Mouse (Mus musculus) heart, adult 2 months (tissue): ENCODE measurements around the gene Cacna1d. TPM values are rescaled to one million over a fixed set of nuclear protein-coding genes. Genes with fewer than 3 reads are reported as not detected.
A peak's percentile ranks its signal among the peaks of the same experiment; 100 is the strongest.

Source experiments
- DNase-seq, 2 experiments: peaks; one replicate each; pipeline ENCODE4 v3.0.0; 2021
- H3K27ac ChIP-seq: fragments of 200-600 bp; 2 replicates; pipeline ENCODE4 v1.8.1; 2022
- H3K27me3 ChIP-seq: fragments of 200-500 bp; 2 replicates; pipeline ENCODE4 v1.6.1; 2012; ENCODE audit warnings: mild to moderate bottlenecking, low read length, inconsistent platforms, mixed read lengths; ENCODE audit not compliant: control insufficient read depth, insufficient read depth
- H3K36me3 ChIP-seq: fragments of 200-500 bp; 2 replicates; pipeline ENCODE4 v1.6.1; 2012; ENCODE audit warnings: low read length, inconsistent platforms; ENCODE audit not compliant: control insufficient read depth, insufficient read depth
- H3K4me1 ChIP-seq: fragments of 200-500 bp; 2 replicates; pipeline ENCODE4 v1.6.1; 2011; ENCODE audit warnings: low read length; ENCODE audit not compliant: control insufficient read depth, insufficient read depth
- H3K4me3 ChIP-seq: fragments of 200-600 bp; 2 replicates; pipeline ENCODE4 v1.8.1; 2022
- H3K79me2 ChIP-seq: fragments of 200-500 bp; replicated peaks from 2 replicates; pipeline ENCODE4 v1.6.1; 2012; ENCODE audit warnings: mild to moderate bottlenecking, inconsistent platforms, low read length, moderate library complexity, mixed read lengths; ENCODE audit not compliant: control insufficient read depth, insufficient read depth
- H3K9ac ChIP-seq: fragments of 200-500 bp; 2 replicates; pipeline ENCODE4 v1.6.1; 2012; ENCODE audit warnings: low read depth, mild to moderate bottlenecking, control low read depth, inconsistent platforms, low read length, mixed read lengths
- CTCF ChIP-seq: fragments of 200-600 bp; IDR thresholded peaks from 2 replicates; pipeline ENCODE4 v1.8.1; 2022; ENCODE audit warnings: antibody characterized with exemption, mild to moderate bottlenecking, moderate library complexity
- EP300 ChIP-seq: fragments of 200-500 bp; IDR thresholded peaks from 2 replicates; pipeline ENCODE4 v1.6.1; 2011; ENCODE audit warnings: low read depth, low read length, control low read depth; ENCODE audit not compliant: insufficient read depth
- POLR2A ChIP-seq: fragments of 200-500 bp; IDR thresholded peaks from 2 replicates; pipeline ENCODE4 v1.6.1; 2011; ENCODE audit warnings: mild to moderate bottlenecking, low read depth, low read length, control low read depth; ENCODE audit not compliant: insufficient read depth
- WGBS: fragments of 180-500 bp; shearing (Covaris S2); methylation state at CpG from one replicate; pipeline ENCODE4 v1.1.7; 2018; 5-methylcytosine and 5-hydroxymethylcytosine counted together
- intact Hi-C: fragments of 180-260 bp; cut with DNase I; formaldehyde crosslinking; loops from one replicate; pipeline ENCODE4 v1.15.1; 2025
- polyA plus RNA-seq: library from polyadenylated mRNA; depleted of rRNA; stranded (reverse); fragments of >200 nt; gene quantifications from 2 replicates; pipeline ENCODE4 v1.2.3, GENCODE M21; 2012
- total RNA-seq, 2 experiments: library from RNA; stranded (reverse); gene quantifications; 2 replicates each; pipeline ENCODE4 v1.2.3; 2021

Cacna1d gene
- total and polyA plus RNA-seq, 3 experiments = 1.3 to 3.0 (median 2.1) TPM

- Histone ChIP-seq H3K4me3 (no peak overlapping the region), H3K4me1 (no peaks in the 10 kb centered on the region), H3K27ac (no peak overlapping the region), H3K9ac (no peak overlapping the region), H3K27me3 (no peaks in the 10 kb centered on the region), H3K79me2 (no peaks in the 10 kb centered on the region), H3K36me3 (no peaks in the 10 kb centered on the region)
- TF ChIP-seq CTCF (no peak), POLR2A (no peak), EP300 (no peak)
- no peak for DNase-seq
- intact Hi-C loops = no loop called here
- 29% methylated on average over 7 of the region's 7 CpGs for WGBS
These were observed 466.9 kb downstream of the Cacna1d start for GRCm38 (mm10) chr14:30024387-30024786.

GRCm38 (mm10) chr14:30022471-30022870 is 468.8 kb downstream of the Cacna1d start:
- Histone ChIP-seq H3K27me3 (no peaks in the 10 kb centered on the region), H3K27ac (no peak overlapping the region), H3K4me1 (no peaks in the 10 kb centered on the region), H3K4me3 (no peak overlapping the region), H3K79me2 (no peaks in the 10 kb centered on the region), H3K36me3 (no peaks in the 10 kb centered on the region), H3K9ac (no peak overlapping the region)
- WGBS = 89% methylated on average over 6 of the region's 6 CpGs
- DNase-seq = no peak
- intact Hi-C loops = no loop called here
- TF ChIP-seq CTCF (no peak), POLR2A (no peak), EP300 (no peak)

GRCm38 (mm10) chr14:30019792-30020575 is 471.3 kb downstream of the Cacna1d start:
- intact Hi-C loops = no loop called here
- no peaks in the 10 kb centered on the region for H3K79me2 ChIP-seq
- H3K36me3 ChIP-seq = no peaks in the 10 kb centered on the region
- H3K27ac ChIP-seq = no peak overlapping the region
- H3K27me3 ChIP-seq = no peaks in the 10 kb centered on the region
- no peak overlapping the region for H3K9ac ChIP-seq
- WGBS = 76% methylated on average over 9 of the region's 9 CpGs
- TF ChIP-seq EP300 (no peak), POLR2A (no peak), CTCF (no peak)
- no peaks in the 10 kb centered on the region for H3K4me1 ChIP-seq
- no peak for DNase-seq
- H3K4me3 ChIP-seq = no peak overlapping the region

GRCm38 (mm10) chr14:30019375-30019774 is 471.9 kb downstream of the Cacna1d start:
- TF ChIP-seq CTCF (no peak), POLR2A (no peak), EP300 (no peak)
- Histone ChIP-seq H3K4me3 (no peak overlapping the region), H3K4me1 (no peaks in the 10 kb centered on the region), H3K27me3 (no peaks in the 10 kb centered on the region), H3K27ac (no peak overlapping the region), H3K79me2 (no peaks in the 10 kb centered on the region), H3K36me3 (no peaks in the 10 kb centered on the region), H3K9ac (no peak overlapping the region)
- intact Hi-C loops = no loop called here
- 91% methylated on average over 8 of the region's 8 CpGs for WGBS
- no peak for DNase-seq

GRCm38 (mm10) chr14:30018846-30019245 is 472.4 kb downstream of the Cacna1d start:
- WGBS = 91% methylated on average over 6 of the region's 6 CpGs
- Histone ChIP-seq H3K9ac (no peak overlapping the region), H3K36me3 (no peaks in the 10 kb centered on the region), H3K4me3 (no peak overlapping the region), H3K79me2 (no peaks in the 10 kb centered on the region), H3K27me3 (no peaks in the 10 kb centered on the region), H3K4me1 (no peaks in the 10 kb centered on the region), H3K27ac (no peak overlapping the region)
- no peak for TF ChIP-seq CTCF
- no peak for TF ChIP-seq EP300
- no peak for TF ChIP-seq POLR2A
- intact Hi-C loops = no loop called here
- DNase-seq = no peak

- no peaks in the 10 kb centered on the region for H3K4me1 ChIP-seq
- no peaks in the 10 kb centered on the region for H3K36me3 ChIP-seq
- no peak overlapping the region for H3K27ac ChIP-seq
- no peak for TF ChIP-seq EP300
- no peak for TF ChIP-seq POLR2A
- no peak for TF ChIP-seq CTCF
- 80% methylated on average over 4 of the region's 4 CpGs for WGBS
- no peak overlapping the region for H3K4me3 ChIP-seq
- DNase-seq = peak in 1 of 2 experiments; percentile 21
- no peaks in the 10 kb centered on the region for H3K79me2 ChIP-seq
- intact Hi-C loops = no loop called here
- no peak overlapping the region for H3K9ac ChIP-seq
- no peaks in the 10 kb centered on the region for H3K27me3 ChIP-seq
These were observed 472.8 kb downstream of the Cacna1d start for GRCm38 (mm10) chr14:30018463-30018801.
